Mouse (Mus musculus): ENCODE data around the gene Nt5m.

Gene Nt5m

DNA sequence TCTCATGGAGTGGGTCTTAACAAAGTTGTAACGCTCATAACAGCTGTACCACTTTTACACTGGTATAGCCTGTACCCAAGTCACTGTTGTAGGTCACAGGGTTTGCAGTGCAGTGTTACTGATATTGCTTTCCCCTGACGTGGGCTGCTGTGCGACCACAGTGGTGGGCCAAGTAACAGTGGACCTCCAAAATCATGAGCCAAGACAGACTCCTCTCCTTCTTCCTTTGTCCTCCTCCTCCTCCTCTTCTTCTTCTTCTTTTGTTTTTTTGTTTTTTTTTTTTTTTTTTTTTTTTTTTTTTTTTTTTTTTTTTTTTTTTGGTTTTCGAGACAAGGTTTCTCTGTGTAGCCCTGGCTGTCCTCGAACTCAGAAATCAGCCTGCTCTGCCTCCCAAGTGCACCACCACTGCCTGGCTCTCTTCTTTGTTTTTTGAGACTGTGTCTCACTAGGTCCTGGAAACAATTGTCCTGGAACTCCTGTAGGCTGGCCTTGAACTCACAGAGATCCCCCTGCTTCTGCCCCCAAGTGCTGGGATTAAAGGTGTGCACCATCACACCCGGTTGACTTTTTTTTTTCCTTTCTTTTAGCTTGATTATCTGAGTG lies 67.4 kb downstream of the Nt5m start:
- DNase-seq: no peak

DNA sequence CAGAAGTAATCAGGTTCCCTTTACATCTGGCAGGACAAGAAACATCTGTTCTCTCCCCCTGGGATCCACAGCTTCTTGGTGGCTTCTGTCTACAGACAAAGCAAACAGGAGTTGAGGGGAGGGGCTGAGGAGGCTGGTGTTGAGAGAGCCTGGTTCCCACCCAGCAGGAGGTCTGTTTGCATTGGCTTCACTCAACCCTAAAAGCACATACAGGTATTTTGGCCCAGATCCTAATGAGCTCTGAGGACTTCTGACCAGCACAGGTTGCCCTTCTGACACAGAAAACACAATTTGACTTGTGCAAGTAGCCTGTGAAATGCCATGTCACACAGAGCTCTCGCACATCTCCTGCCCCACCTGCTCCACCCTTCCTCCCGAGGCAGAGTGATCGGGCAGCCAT lies 69.2 kb downstream of the Nt5m start:
- no peak for DNase-seq

DNA sequence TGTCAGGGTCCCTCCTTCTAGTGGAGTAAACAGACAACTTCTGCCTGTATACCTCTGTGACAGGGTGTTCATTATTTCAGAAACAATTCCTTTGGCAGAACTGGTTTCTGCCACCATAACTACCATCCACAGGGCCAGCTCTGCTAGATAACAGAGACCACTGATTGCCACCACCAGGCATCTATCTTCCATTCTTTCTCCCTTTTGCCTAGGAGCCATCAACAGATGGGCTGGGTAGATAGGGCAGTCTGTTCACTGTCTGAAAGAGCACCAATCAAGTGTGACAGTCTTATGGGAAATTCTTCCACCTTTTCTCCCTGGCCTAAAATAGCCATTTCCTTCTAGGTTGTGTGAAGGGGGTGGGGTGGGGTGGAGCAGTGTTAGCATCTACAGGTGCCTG lies 71.3 kb downstream of the Nt5m start:
- DNase-seq: no peak

DNA sequence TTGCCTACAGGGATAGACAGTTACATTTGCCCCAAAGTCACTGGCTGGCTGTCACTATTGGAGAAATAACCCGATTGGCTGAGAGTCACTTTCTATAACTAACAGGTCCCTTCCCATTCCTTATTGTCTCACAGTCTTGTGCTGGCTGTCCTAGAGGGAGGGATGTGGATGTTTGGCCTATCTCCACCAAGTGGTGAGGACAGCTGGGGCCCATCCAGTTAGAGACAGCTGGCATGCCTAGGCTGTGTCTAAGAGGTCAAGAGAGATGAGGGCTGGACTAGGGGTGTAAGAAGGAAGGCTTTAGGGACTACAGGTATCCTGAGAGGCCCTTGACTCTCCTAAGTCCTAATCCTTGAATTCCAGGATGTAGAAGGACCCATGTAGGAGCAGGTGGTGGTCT lies 72.3 kb downstream of the Nt5m start:
- DNase-seq: no peak

- no peak for DNase-seq
Measured at GRCm38 (mm10) chr11:59913702-59914101, 74.5 kb downstream of the Nt5m start.

DNA sequence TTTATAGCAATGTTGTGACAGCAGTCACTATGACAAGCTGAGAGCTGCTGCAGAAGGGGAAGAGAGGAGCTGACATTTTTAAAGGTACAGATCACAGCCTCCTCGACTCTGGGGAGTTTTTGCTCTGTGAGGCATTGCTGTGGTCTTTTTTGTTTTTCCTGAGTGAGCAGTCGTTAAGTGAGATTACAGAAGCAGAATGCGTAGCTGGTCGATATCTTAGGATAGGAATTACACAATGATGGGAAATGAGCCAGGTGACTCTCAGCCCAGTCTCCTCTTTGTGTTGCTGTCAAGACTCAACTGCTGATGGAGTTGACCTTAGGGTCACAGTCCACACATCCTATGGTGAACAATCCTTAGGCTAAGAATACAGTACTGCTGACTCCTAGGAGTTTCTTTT lies 78.8 kb downstream of the Nt5m start:
- DNase-seq: no peak

- DNase-seq: no peak
Measured at GRCm38 (mm10) chr11:59919401-59919800, 80.2 kb downstream of the Nt5m start.

DNA sequence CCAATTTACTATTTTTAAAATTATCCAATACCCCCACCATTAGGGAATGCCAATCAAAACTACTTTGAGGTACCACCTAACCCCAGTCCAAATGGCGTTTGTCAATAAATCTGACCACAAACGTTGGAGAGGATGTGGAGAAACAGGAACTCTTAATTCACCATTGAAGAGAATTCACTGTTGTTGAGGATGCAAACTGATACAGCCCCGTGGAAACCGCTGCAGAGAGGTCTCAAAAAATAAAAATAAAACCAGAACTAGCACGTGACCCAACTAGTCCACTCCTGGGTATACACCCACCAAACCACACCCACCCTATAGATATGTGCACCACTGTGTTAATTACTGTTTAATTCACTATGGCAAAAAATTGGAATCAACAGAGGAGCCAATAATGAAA lies 81.1 kb downstream of the Nt5m start:
- DNase-seq: no peak

DNA sequence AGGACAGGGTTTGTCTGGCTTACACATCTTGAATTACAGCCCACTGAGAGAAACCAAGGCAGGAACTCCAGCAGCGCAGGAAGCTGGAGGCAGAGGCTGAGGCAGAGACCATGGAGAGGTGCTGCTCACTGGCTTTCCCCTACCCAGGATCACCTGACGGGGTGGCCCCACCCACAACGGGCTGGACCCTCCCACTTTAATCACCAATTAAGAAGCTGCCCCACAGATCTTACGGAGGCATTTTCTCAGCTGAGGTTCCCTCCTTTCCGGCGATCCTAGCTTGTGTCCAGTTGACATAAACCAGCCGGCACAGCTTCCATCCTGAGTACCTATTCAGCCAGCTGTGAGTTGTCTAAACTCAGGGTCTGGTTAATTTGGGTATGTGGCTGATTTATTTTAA lies 82.0 kb downstream of the Nt5m start:
- no peak for DNase-seq

DNA sequence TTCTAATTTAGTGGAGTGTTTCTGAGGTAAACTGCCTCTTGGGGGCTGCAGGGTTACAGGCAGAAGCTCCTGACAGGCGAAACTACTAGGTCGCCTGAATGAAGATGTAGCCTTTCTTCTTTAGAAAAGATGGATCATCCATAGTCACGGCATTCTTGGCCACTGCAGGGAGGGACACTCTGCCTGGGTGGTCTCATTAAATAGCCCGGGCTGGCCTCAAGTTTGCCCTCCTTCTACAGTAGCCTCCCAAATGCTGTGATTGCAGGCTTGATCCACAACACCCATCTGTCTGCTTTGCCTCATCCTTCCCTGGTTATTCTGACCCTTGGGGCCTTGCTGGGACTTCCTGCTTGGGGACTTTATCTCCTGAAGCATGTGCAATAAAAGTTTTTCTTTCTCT lies 90.8 kb downstream of the Nt5m start:
- no peak for DNase-seq
